Mouse (Mus musculus) stomach, postnatal 0 days (tissue): ENCODE results near the gene Rhpn2. TPM values are rescaled to one million over a fixed set of nuclear protein-coding genes. Genes with fewer than 3 reads are reported as not detected.

Source experiments
- ATAC-seq: fragments of 200-750 bp; cut with Nextera tagmentation; 2 replicates; pipeline ENCODE4 v1.8.0; 2017; ENCODE audit not compliant: low FRiP score, low TSS enrichment
- DNase-seq: peaks from one replicate; pipeline ENCODE4 v3.0.0-alpha.2; 2016; ENCODE audit warnings: low spot score
- H3K27ac ChIP-seq: fragments of 300-500 bp; sonication (generic); replicated peaks from 2 replicates; pipeline ENCODE4 v1.5.1; 2014; ENCODE audit warnings: mild to moderate bottlenecking, control low read depth
- H3K27me3 ChIP-seq: fragments of 300-500 bp; sonication (generic); 2 replicates; pipeline ENCODE4 v1.6.1; 2014; ENCODE audit warnings: low read length; ENCODE audit not compliant: control insufficient read depth, insufficient read depth
- H3K36me3 ChIP-seq: fragments of 300-500 bp; sonication (generic); 2 replicates; pipeline ENCODE4 v1.6.1; 2014; ENCODE audit warnings: low read length, mixed read lengths; ENCODE audit not compliant: control insufficient read depth, insufficient read depth
- H3K4me1 ChIP-seq: fragments of 300-500 bp; sonication (generic); replicated peaks from 2 replicates; pipeline ENCODE4 v1.6.1; 2014; ENCODE audit warnings: antibody characterized with exemption; ENCODE audit not compliant: control insufficient read depth, insufficient read depth
- H3K4me2 ChIP-seq: fragments of 300-500 bp; sonication (generic); replicated peaks from 2 replicates; pipeline ENCODE4 v1.6.1; 2014; ENCODE audit warnings: low read depth, mild to moderate bottlenecking, control low read depth, moderate library complexity
- H3K4me3 ChIP-seq: fragments of 300-500 bp; sonication (generic); 2 replicates; pipeline ENCODE4 v1.5.1; 2014; ENCODE audit warnings: low read depth, low read length, control low read depth
- H3K9ac ChIP-seq: fragments of 300-500 bp; sonication (generic); 2 replicates; pipeline ENCODE4 v1.6.1; 2014; ENCODE audit warnings: mild to moderate bottlenecking, low read length, control low read depth, mixed read lengths
- H3K9me3 ChIP-seq: fragments of 300-500 bp; sonication (generic); 2 replicates; pipeline ENCODE4 v1.6.1; 2016; ENCODE audit warnings: low read length; ENCODE audit not compliant: control insufficient read depth
- CTCF ChIP-seq: IDR thresholded peaks from 2 replicates; pipeline ENCODE4 v1.5.1; 2016; ENCODE audit warnings: antibody characterized with exemption, low read depth, mild to moderate bottlenecking, moderate library complexity
- EP300 ChIP-seq: optimal IDR thresholded peaks from 2 replicates; pipeline ENCODE3; 2016; ENCODE audit warnings: antibody characterized with exemption
- WGBS: fragments of 180-500 bp; shearing (Covaris S2); extraction: QIAGEN DNeasy Blood & Tissue Kit; methylation state at CpG from one replicate; pipeline ENCODE4 v1.1.7; 2014; 5-methylcytosine and 5-hydroxymethylcytosine counted together
- polyA plus RNA-seq: library from polyadenylated mRNA; unstranded; fragments of >200 nt; fragmentation: Nextera tagmentation; extraction: Ambion mirVana; gene quantifications from 2 replicates; pipeline ENCODE4 v1.2.1, GENCODE M21; 2015

Rhpn2 gene
- 23.1 and 24.4 TPM in 2 replicates for polyA plus RNA-seq

DNA sequence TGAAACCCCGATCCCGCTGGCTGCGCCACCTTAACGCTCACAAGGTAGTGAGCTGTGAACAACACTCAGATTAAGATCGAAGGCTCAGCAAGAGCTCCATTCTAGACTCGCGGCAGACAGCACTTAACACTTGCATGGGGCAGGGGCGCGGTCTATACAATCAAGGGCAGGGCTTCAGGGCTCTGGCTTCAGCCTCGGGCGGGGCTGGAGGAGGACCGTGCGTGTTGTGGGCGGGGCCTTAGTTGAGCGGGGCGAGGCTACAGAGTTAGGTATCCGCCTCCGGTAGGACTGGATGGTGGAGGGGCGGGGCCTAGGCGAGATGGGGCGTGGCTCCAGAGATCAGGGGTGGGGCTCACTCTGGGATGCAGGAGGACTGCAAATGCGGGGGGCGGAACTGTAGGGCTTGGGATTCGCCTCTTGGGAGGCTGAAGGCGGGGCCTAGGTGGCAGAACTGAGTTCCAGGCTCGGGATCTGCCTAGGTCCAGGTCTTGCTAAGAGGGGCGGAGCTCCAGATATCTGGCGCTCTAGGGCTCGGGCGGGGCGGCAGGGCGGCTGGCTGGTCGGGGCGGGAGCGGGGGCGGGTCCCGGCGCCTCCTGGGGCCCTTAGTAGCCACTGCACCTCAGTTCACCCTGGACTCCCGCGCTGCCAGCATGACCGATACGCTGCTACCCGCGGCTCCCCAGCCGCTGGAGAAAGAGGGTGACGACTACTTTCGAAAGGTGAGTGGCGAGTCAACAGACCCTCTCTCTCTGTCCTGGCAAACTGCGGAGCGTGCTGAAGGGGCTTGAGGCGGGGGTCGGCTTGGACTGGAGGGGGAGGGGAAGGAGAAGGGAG lies at the start of gene Rhpn2:
Gene Rhpn2 (plus strand): TSS at position 479 of the 835 bp plus-strand sequence.
- H3K4me1 ChIP-seq: no peaks in the 10 kb centered on the region
- peak within 1 kb of the TSS; percentile 68 for H3K4me3 ChIP-seq
- peak within 1 kb of the TSS; percentile 82 for H3K9ac ChIP-seq
- peak within 1 kb of the TSS; percentile 82 for H3K27ac ChIP-seq
- no peaks in the 10 kb centered on the region for H3K9me3 ChIP-seq
- H3K4me2 ChIP-seq: peak within 1 kb of the TSS; percentile 93
- H3K36me3 ChIP-seq: no peaks in the 10 kb centered on the region
- TF ChIP-seq EP300 (no peak), CTCF (peak; percentile 49)
- ATAC-seq: peak; percentile 98
- no peaks in the 10 kb centered on the region for H3K27me3 ChIP-seq
- WGBS: 1% methylated on average over 42 of the region's 52 CpGs
- peak; percentile 100 for DNase-seq

DNA sequence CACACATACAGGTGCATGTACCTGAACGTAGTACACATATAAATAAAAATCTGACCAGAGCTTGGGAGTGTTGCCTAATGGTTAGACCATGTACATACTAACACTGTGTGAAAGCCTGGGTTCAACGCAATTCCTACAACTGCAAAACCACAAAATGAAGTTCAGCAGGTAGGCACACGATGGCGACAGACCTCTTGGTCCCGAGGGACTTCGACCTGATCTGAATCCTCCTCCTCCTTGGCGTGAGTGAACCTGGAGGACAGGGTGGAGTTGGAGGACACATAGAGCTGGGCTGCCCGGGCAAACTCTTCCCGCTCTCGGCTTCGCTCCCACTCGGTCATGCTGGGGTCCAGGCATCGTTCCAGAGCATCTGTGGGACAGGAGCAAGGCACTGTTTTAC lies 40.5 kb upstream of the Rhpn2 start:
- Histone ChIP-seq H3K4me3 (no peak overlapping the region), H3K9ac (no peak overlapping the region), H3K4me1 (no peaks in the 10 kb centered on the region), H3K36me3 (peaks cover 11% of the 10 kb centered on the region), H3K4me2 (no peak overlapping the region), H3K9me3 (no peaks in the 10 kb centered on the region), H3K27ac (no peak overlapping the region), H3K27me3 (no peaks in the 10 kb centered on the region)
- ATAC-seq: 0 out of 2 replicates have a peak, but pooled peaks have one; percentile 40
- TF ChIP-seq CTCF (peak; percentile 50), EP300 (no peak)
- DNase-seq: no peak
- WGBS: 91% methylated on average over 13 of the region's 13 CpGs

DNA sequence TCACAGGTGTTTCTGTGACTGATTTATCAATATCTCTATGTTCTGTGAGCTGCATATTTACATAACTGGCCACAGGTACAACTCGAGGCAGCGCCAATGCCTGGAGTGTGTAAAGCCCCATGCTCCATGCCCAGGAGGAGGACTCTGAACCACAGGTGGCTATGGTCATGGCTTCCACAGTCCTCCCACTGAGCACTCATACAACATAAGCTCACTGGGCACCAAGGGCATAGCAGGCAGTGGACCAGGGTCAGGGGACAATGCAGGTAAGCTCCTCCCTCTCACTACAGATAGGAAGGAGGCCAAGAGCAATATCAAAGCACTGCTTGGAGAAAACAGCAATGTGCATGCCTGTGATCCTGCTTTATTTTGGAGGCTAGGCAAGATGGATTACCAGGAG lies 38.3 kb upstream of the Rhpn2 start:
- 88% methylated on average over 2 of the region's 2 CpGs for WGBS
- H3K36me3 ChIP-seq: peaks cover 11% of the 10 kb centered on the region
- H3K27me3 ChIP-seq: no peaks in the 10 kb centered on the region
- H3K9ac ChIP-seq: no peak overlapping the region
- no peak overlapping the region for H3K4me2 ChIP-seq
- no peak for ATAC-seq
- H3K9me3 ChIP-seq: no peaks in the 10 kb centered on the region
- H3K27ac ChIP-seq: no peak overlapping the region
- no peaks in the 10 kb centered on the region for H3K4me1 ChIP-seq
- no peak for TF ChIP-seq CTCF
- no peak for TF ChIP-seq EP300
- DNase-seq: no peak
- H3K4me3 ChIP-seq: no peak overlapping the region

DNA sequence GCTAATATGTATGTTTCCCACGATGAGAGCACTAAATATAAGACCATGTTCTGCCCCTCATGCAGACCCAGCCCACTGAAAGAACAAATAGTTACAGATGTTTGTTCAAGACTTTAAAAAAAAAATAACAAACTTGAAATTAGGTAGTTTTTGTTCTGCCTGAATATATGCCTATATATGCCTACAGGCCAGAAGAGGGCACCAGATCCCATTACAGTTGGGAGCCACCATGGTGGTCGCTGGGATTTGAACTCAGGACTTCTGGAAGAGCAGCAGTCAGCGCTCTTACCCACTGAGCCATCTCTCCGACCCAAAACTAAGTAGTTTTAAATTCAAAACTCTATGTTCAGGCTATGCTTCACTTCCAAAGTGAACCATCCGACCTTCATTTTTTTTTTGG lies 36.1 kb upstream of the Rhpn2 start:
- Histone ChIP-seq H3K27ac (no peak overlapping the region), H3K4me1 (no peaks in the 10 kb centered on the region), H3K9me3 (no peaks in the 10 kb centered on the region), H3K9ac (no peak overlapping the region), H3K4me3 (no peak overlapping the region), H3K27me3 (no peaks in the 10 kb centered on the region), H3K36me3 (peaks cover 7% of the 10 kb centered on the region), H3K4me2 (no peak overlapping the region)
- 90% methylated on average over 5 of the region's 5 CpGs for WGBS
- ATAC-seq (no peak), DNase-seq (no peak)
- TF ChIP-seq EP300 (no peak), CTCF (peak; percentile 62)

DNA sequence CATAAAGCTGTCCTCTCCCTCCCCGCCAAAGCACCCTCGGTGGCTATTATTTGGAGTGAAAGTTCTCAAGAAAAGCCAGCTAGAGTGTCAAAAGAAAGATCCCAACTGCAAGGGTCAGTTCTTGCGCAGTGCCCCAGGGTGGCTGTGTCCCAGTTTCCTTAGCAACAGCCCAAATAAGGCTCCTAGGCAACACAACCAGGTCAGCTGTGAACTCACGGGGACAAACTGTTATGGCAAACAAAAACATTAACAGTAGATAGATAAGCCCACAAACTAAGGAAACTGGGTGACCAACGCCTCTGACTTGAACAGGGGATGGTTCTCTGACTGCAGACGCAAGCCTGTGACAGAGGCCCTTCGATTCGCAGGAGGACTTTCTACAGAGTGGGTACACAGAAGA lies 34.3 kb upstream of the Rhpn2 start:
- H3K4me1 ChIP-seq: no peaks in the 10 kb centered on the region
- no peak overlapping the region; the same call in 1 of the 2 replicates for H3K27ac ChIP-seq
- no peaks in the 10 kb centered on the region for H3K9me3 ChIP-seq
- H3K4me3 ChIP-seq: no peak overlapping the region
- no peaks in the 10 kb centered on the region for H3K27me3 ChIP-seq
- WGBS: 60% methylated on average over 8 of the region's 8 CpGs
- no peak overlapping the region for H3K4me2 ChIP-seq
- ATAC-seq: peak; percentile 76; the same call in 1 of the 2 replicates
- TF ChIP-seq EP300 (no peak), CTCF (no peak)
- peaks cover 7% of the 10 kb centered on the region for H3K36me3 ChIP-seq
- H3K9ac ChIP-seq: no peak overlapping the region
- peak; percentile 58 for DNase-seq

DNA sequence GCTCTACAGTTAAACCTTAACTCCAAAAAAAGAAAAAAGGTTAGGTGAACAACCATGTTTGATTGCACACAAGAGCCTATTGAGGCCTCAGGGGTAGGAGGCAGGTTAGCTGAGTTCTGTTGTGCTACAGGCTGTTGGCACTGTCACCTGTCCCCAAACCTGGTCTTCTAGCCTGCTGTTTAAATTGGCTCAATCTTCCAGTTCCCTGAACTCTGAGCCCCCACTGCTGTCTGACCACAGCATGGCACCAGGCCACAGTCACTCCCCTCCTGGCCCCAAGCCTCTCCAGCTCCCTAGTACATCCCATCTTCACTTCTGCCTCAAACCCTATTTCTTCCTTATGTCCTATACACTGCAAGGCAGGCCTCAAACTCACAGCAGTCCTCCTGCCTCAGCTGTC lies 33.2 kb upstream of the Rhpn2 start:
- H3K4me3 ChIP-seq: no peak overlapping the region
- peaks cover 7% of the 10 kb centered on the region for H3K36me3 ChIP-seq
- H3K4me1 ChIP-seq: no peaks in the 10 kb centered on the region
- H3K27me3 ChIP-seq: no peaks in the 10 kb centered on the region
- TF ChIP-seq EP300: no peak
- no peak for TF ChIP-seq CTCF
- ATAC-seq: no peak
- H3K27ac ChIP-seq: no peak overlapping the region
- H3K9me3 ChIP-seq: no peaks in the 10 kb centered on the region
- H3K4me2 ChIP-seq: no peak overlapping the region
- no peak for DNase-seq
- no peak overlapping the region for H3K9ac ChIP-seq
